Mouse (Mus musculus) gonadal fat pad, adult 2 months (tissue): ENCODE results near the gene Zranb1. TPM values are rescaled to one million over a fixed set of nuclear protein-coding genes. Genes with fewer than 3 reads are reported as not detected.

Experiments used
- DNase-seq: peaks from one replicate; pipeline ENCODE4 v3.0.0-alpha.2; 2012; ENCODE audit warnings: low read depth
- polyA plus RNA-seq: library from polyadenylated mRNA; depleted of rRNA; stranded (reverse); fragments of >200 nt; gene quantifications from 2 replicates; pipeline ENCODE4 v1.2.3, GENCODE M21; 2012

The Zranb1 gene
- polyA plus RNA-seq, 1 experiment, result 10.4 TPM

GRCm38 (mm10) chr7:133001388-133001787 lies 70.4 kb downstream of the Zranb1 start:
- no peak for DNase-seq

GRCm38 (mm10) chr7:133002271-133002670 lies 71.3 kb downstream of the Zranb1 start:
- DNase-seq, result no peak

GRCm38 (mm10) chr7:133003421-133003820 lies 72.5 kb downstream of the Zranb1 start:
- DNase-seq, result no peak

GRCm38 (mm10) chr7:133005772-133006171 lies 74.8 kb downstream of the Zranb1 start:
- DNase-seq, result peak; percentile 27

GRCm38 (mm10) chr7:133007343-133007742 lies 76.4 kb downstream of the Zranb1 start:
- no peak for DNase-seq

- DNase-seq, result no peak
Observed at GRCm38 (mm10) chr7:133008663-133009062, 77.7 kb downstream of the Zranb1 start.

GRCm38 (mm10) chr7:133009676-133010075 lies 78.7 kb downstream of the Zranb1 start:
- DNase-seq, result no peak

- no peak for DNase-seq
Observed at GRCm38 (mm10) chr7:133010477-133010876, 79.5 kb downstream of the Zranb1 start.

- DNase-seq, result no peak
Observed at GRCm38 (mm10) chr7:133011191-133011590, 80.2 kb downstream of the Zranb1 start.

- no peak for DNase-seq
Observed at GRCm38 (mm10) chr7:133011611-133012010, 80.7 kb downstream of the Zranb1 start.

- DNase-seq, result no peak
Observed at GRCm38 (mm10) chr7:133012637-133013366, 81.9 kb downstream of the Zranb1 start.

GRCm38 (mm10) chr7:133013923-133014322 lies 83.0 kb downstream of the Zranb1 start:
- DNase-seq, result no peak

- DNase-seq, result no peak
Observed at GRCm38 (mm10) chr7:133014631-133015030, 83.7 kb downstream of the Zranb1 start.

- DNase-seq, result no peak
Observed at GRCm38 (mm10) chr7:133015416-133016070, 84.6 kb downstream of the Zranb1 start.

- no peak for DNase-seq
Observed at GRCm38 (mm10) chr7:133018961-133019360, 88.0 kb downstream of the Zranb1 start.

- no peak for DNase-seq
Observed at GRCm38 (mm10) chr7:133019481-133020020, 88.6 kb downstream of the Zranb1 start.

GRCm38 (mm10) chr7:133024694-133025093 lies 93.8 kb downstream of the Zranb1 start:
- DNase-seq, result no peak

- no peak for DNase-seq
Observed at GRCm38 (mm10) chr7:133027930-133028329, 97.0 kb downstream of the Zranb1 start.

GRCm38 (mm10) chr7:133029004-133029403 lies 98.1 kb downstream of the Zranb1 start:
- no peak for DNase-seq

GRCm38 (mm10) chr7:133029496-133030047 lies 98.6 kb downstream of the Zranb1 start:
- DNase-seq, result no peak

GRCm38 (mm10) chr7:133032589-133033203 lies 101.8 kb downstream of the Zranb1 start:
- no peak for DNase-seq

- DNase-seq, result no peak
Observed at GRCm38 (mm10) chr7:133035901-133036300, 105.0 kb downstream of the Zranb1 start.
